Comparison of ENCODE assay signal across 18 mouse cellular contexts in genomic region chr1:138206041-138206440, GRCm38 (mm10). TPM values are rescaled to one million over a fixed set of nuclear protein-coding genes. Genes with fewer than 3 reads are reported as not detected.
A peak's percentile ranks its signal among the peaks of the same experiment; 100 is the strongest.
DNase-seq lines count a peak whose midpoint lies in the region; ATAC-seq lines count a peak whose summit lies in the region.
"Had no signal": no experiment of that assay in that cellular context is flagged by ENCODE, and none has a peak within 500 bp of the region (broad histone marks: within the 10 kb centered on the region; RNA-seq: fewer than 3 reads in every experiment).

No protein-coding gene starts in this region.

- no peaks in the 10 kb centered on the region for H3K36me3 ChIP-seq in forebrain, embryonic 10.5 days (replicated peaks)
- H3K36me3 ChIP-seq in forebrain, embryonic 15.5 days: no peaks in the 10 kb centered on the region
- H3K36me3 ChIP-seq in embryonic facial prominence, embryonic 10.5 days (replicated peaks): no peaks in the 10 kb centered on the region
- H3K36me3 ChIP-seq in midbrain, embryonic 12.5 days: no peaks in the 10 kb centered on the region
- H3K36me3 ChIP-seq: liver, embryonic 15.5 days had no signal

- no peak overlapping the region for H3K27ac ChIP-seq in forebrain, embryonic 10.5 days
- no peak overlapping the region for H3K27ac ChIP-seq in forebrain, embryonic 15.5 days (replicated peaks)
- H3K27ac ChIP-seq in embryonic facial prominence, embryonic 10.5 days (replicated peaks): no peak overlapping the region
- H3K27ac ChIP-seq in midbrain, embryonic 12.5 days (replicated peaks): no peak overlapping the region
- H3K27ac ChIP-seq: liver, embryonic 15.5 days had no signal

- H3K9me3 ChIP-seq in forebrain, embryonic 10.5 days: no peaks in the 10 kb centered on the region
- no peaks in the 10 kb centered on the region for H3K9me3 ChIP-seq in forebrain, embryonic 15.5 days
- no peaks in the 10 kb centered on the region for H3K9me3 ChIP-seq in embryonic facial prominence, embryonic 10.5 days
- H3K9me3 ChIP-seq in midbrain, embryonic 12.5 days: no peaks in the 10 kb centered on the region
- H3K9me3 ChIP-seq: liver, embryonic 15.5 days had no signal

- DNase-seq in forebrain, embryonic 10.5 days (ENCODE audit: extremely low spot score, low spot score): peak; percentile 27
- DNase-seq in ES-CJ7 (ENCODE audit: low read depth, low spot score): peak; percentile 55
- peak; percentile 9 for DNase-seq in embryonic facial prominence, embryonic 10.5 days (ENCODE audit: low spot score)
- no peak for DNase-seq in heart, postnatal 25 days (ENCODE audit: low spot score)
- no peak for DNase-seq in layer of hippocampus, adult 11-12 months (ENCODE audit: low spot score)
- no peak for DNase-seq in ovary, adult 18-20 months (ENCODE audit: low spot score)
- DNase-seq: adrenal gland, postnatal 25 days; cerebellum, adult 2 months; left cerebral cortex, postnatal 4 days; lung, postnatal 10 days; right cerebral cortex, adult 18-20 months; thymus, postnatal 4 days had no signal

- H3K4me2 ChIP-seq in forebrain, embryonic 15.5 days (replicated peaks): no peak overlapping the region
- H3K4me2 ChIP-seq in midbrain, embryonic 12.5 days (replicated peaks): no peak overlapping the region
- H3K4me2 ChIP-seq: liver, embryonic 15.5 days had no signal

- no peak overlapping the region for H3K4me3 ChIP-seq in forebrain, embryonic 10.5 days
- H3K4me3 ChIP-seq in forebrain, embryonic 15.5 days: no peak overlapping the region
- no peak overlapping the region for H3K4me3 ChIP-seq in embryonic facial prominence, embryonic 10.5 days
- no peak overlapping the region for H3K4me3 ChIP-seq in midbrain, embryonic 12.5 days
- H3K4me3 ChIP-seq: liver, embryonic 15.5 days had no signal

- intact Hi-C loops in heart, postnatal 25 days (cut with DNase I): no loop called here

- no peak overlapping the region for H3K9ac ChIP-seq in forebrain, embryonic 15.5 days (replicated peaks)
- H3K9ac ChIP-seq in midbrain, embryonic 12.5 days (replicated peaks): no peak overlapping the region
- H3K9ac ChIP-seq: liver, embryonic 15.5 days had no signal

- peaks cover 18% of the 10 kb centered on the region for H3K4me1 ChIP-seq in forebrain, embryonic 10.5 days
- H3K4me1 ChIP-seq in forebrain, embryonic 15.5 days: 0 out of 2 replicates have a peak, but pooled peaks cover 4% of the 10 kb centered on the region
- H3K4me1 ChIP-seq in embryonic facial prominence, embryonic 10.5 days: 0 out of 2 replicates have a peak, but pooled peaks cover 4% of the 10 kb centered on the region
- H3K4me1 ChIP-seq in midbrain, embryonic 12.5 days: 0 out of 2 replicates have a peak, but pooled peaks cover 4% of the 10 kb centered on the region
- H3K4me1 ChIP-seq: liver, embryonic 15.5 days had no signal

- peaks cover 26% of the 10 kb centered on the region; the same call in 1 of the 2 replicates for H3K27me3 ChIP-seq in forebrain, embryonic 10.5 days (ENCODE audit: poor library complexity, severe bottlenecking)
- H3K27me3 ChIP-seq in forebrain, embryonic 15.5 days: no peaks in the 10 kb centered on the region
- no peaks in the 10 kb centered on the region for H3K27me3 ChIP-seq in embryonic facial prominence, embryonic 10.5 days (replicated peaks; ENCODE audit: low read depth, poor library complexity, severe bottlenecking)
- no peaks in the 10 kb centered on the region for H3K27me3 ChIP-seq in midbrain, embryonic 12.5 days
- H3K27me3 ChIP-seq: CH12.LX; liver, embryonic 15.5 days had no signal

- WGBS in forebrain, embryonic 10.5 days: 38% methylated on average over 7 of the region's 7 CpGs
- WGBS in forebrain, embryonic 15.5 days: 17% methylated on average over 7 of the region's 7 CpGs
- 56% methylated on average over 7 of the region's 7 CpGs for WGBS in embryonic facial prominence, embryonic 10.5 days
- 52% methylated on average over 7 of the region's 7 CpGs for WGBS in midbrain, embryonic 12.5 days

- no peak for ATAC-seq in forebrain, embryonic 15.5 days (replicated peaks)
- ATAC-seq in midbrain, embryonic 12.5 days (ENCODE audit: low FRiP score, low read depth): peak; percentile 47; the same call in 1 of the 2 replicates
- ATAC-seq: activated CD4-positive, CD25-positive, alpha-beta regulatory T cell, adult 4 months; intestine, embryonic 16.5 days had no signal

RNA-seq across cellular contexts. Expression of gene Ptprc, which starts 30.5 kb away (rescaled TPM):
- 0.84 and 0.98 TPM in 2 replicates for polyA plus RNA-seq in forebrain, embryonic 10.5 days (2016; fragmentation: Nextera tagmentation; extraction: Ambion mirVana)
- 0.75 and 1.3 TPM in 2 replicates for polyA plus RNA-seq in forebrain, embryonic 15.5 days (2015; fragmentation: Nextera tagmentation; extraction: Ambion mirVana)
- 1.6 and 1.8 TPM in 2 replicates for polyA plus RNA-seq in embryonic facial prominence, embryonic 10.5 days (2016; fragmentation: Nextera tagmentation; extraction: Ambion mirVana)
- polyA plus RNA-seq in midbrain, embryonic 12.5 days (2016; fragmentation: Nextera tagmentation; extraction: Ambion mirVana): 1.2 and 1.3 TPM in 2 replicates
- total RNA-seq in heart, postnatal 25 days (2021): 1 to 10 TPM; 4.1 to 6.0 TPM

Comparison
In these comparisons a context has a peak if more than half of its experiments do, and no peak if none do; other contexts are left out.
1. DNase-seq: peak in forebrain, embryonic 10.5 days (single experiment), ES-CJ7 (single experiment) and embryonic facial prominence, embryonic 10.5 days (single experiment); none in heart, postnatal 25 days (single experiment), layer of hippocampus, adult 11-12 months (single experiment) and ovary, adult 18-20 months (single experiment).